Mouse (Mus musculus): ENCODE measurements around the gene Agbl4. TPM values are rescaled to one million over a fixed set of nuclear protein-coding genes. Genes with fewer than 3 reads are reported as not detected.

Gene Agbl4
- polyA plus RNA-seq, 1 experiment from 2014 or later: 0.27 TPM

DNA sequence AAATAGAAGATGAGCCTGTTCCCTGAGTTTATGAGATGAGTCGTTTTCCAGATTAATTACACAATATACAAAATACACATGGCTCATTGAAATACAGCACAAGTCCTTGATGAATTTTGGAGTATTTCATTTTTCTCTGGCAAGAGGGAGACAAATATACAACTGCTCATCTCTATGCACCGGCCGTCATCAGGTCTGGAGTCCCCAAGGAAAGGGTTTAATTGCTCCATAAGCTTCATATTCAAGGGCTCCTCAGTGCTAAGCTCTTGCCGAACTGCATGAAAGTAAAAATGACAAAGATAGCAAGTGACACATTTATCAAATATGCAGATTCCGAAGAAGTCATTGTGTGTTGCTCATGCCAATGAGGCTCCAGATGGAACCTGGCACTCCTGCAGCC is 1284.5 kb downstream of the Agbl4 start:
- Histone ChIP-seq H3K4me3 (no peak overlapping the region), H3K4me2 (replicated peaks) (no peak overlapping the region), H3K9ac (no peak overlapping the region), H3K4me1 (peaks cover 3% of the 10 kb centered on the region; the same call in 1 of the 2 replicates), H3K9me3 (no peaks in the 10 kb centered on the region), H3K27me3 (no peaks in the 10 kb centered on the region), H3K27ac (no peak overlapping the region), H3K36me3 (no peaks in the 10 kb centered on the region)
- ATAC-seq (ENCODE audit: low FRiP score, low read depth): no peak
- WGBS: 91% methylated on average over 5 of the region's 5 CpGs

DNA sequence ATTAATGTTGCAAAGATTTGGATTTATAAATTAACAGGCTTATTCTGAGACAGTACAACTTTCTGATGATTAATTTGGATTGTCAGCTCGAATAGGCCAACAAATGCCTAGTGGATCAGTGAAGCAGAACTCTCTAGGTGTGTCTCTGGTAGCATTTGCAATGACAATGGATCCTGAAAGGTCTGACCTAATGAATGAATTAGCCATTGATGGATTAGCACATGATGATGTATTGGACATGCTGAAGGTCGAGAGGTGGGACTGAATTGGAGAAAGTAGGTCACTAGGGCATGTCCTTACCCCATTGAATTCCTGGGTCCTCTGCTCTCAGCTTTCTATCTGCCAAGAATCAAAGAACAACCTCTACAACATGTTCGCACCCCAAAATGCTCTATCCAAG is 1285.3 kb downstream of the Agbl4 start:
- 74% methylated on average over 3 of the region's 3 CpGs for WGBS
- Histone ChIP-seq H3K36me3 (no peaks in the 10 kb centered on the region), H3K4me1 (peaks cover 8% of the 10 kb centered on the region; the same call in 1 of the 2 replicates), H3K9ac (no peak overlapping the region), H3K9me3 (no peaks in the 10 kb centered on the region), H3K27ac (no peak overlapping the region), H3K4me3 (no peak overlapping the region), H3K27me3 (no peaks in the 10 kb centered on the region), H3K4me2 (replicated peaks) (no peak overlapping the region)
- ATAC-seq (ENCODE audit: low FRiP score, low read depth): no peak

DNA sequence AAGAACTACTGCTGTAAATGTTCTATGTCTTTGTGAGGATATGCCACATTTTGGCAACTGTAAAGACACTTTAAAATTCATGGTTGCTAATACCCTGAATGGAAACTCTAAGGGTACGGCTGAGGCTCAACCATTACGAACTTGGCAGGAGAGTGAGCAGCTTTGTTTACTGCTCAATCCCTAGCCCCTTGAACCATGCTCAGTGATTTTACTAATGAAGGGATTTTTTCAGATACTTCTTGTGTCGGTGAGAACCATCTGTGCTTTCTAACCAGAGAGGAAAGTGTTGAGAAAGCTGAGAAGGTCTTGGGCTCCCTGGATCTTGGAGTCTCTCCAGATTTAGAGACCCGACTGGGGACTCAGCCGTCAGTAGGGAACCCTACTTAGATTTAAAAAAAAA is 1286.4 kb downstream of the Agbl4 start:
- Histone ChIP-seq H3K27ac (no peak overlapping the region), H3K4me2 (replicated peaks) (no peak overlapping the region), H3K27me3 (no peaks in the 10 kb centered on the region), H3K4me1 (peaks cover 8% of the 10 kb centered on the region; the same call in 1 of the 2 replicates), H3K4me3 (no peak overlapping the region), H3K9me3 (no peaks in the 10 kb centered on the region), H3K9ac (no peak overlapping the region), H3K36me3 (no peaks in the 10 kb centered on the region)
- WGBS: 60% methylated on average over 5 of the region's 5 CpGs
- ATAC-seq (ENCODE audit: low FRiP score, low read depth): no peak

DNA sequence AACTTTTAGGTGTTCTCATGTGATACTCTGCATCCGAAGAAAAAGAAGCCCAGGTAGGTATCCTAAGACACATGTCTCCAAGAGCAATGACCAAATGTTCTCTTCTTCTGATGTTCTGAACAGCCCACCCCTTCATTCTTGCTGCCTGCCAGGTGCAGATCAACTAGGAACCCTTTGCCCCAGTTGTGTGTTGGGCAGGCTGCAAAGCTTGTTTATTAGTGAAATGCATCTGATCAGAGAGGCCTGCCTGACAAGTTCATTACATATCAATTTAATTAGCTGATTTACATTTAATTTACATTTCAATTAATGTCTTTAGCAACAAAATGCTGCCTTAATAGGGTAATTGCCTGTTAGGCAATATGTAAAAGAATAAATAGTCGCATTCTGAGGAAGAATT is 1288.5 kb downstream of the Agbl4 start:
- Histone ChIP-seq H3K27ac (no peak overlapping the region), H3K9ac (no peak overlapping the region), H3K27me3 (no peaks in the 10 kb centered on the region), H3K4me1 (peaks cover 20% of the 10 kb centered on the region), H3K36me3 (no peaks in the 10 kb centered on the region), H3K4me3 (no peak overlapping the region), H3K4me2 (replicated peaks) (no peak overlapping the region), H3K9me3 (no peaks in the 10 kb centered on the region)
- ATAC-seq (ENCODE audit: low FRiP score, low read depth): no peak
- WGBS: 64% methylated on average over 2 of the region's 2 CpGs

DNA sequence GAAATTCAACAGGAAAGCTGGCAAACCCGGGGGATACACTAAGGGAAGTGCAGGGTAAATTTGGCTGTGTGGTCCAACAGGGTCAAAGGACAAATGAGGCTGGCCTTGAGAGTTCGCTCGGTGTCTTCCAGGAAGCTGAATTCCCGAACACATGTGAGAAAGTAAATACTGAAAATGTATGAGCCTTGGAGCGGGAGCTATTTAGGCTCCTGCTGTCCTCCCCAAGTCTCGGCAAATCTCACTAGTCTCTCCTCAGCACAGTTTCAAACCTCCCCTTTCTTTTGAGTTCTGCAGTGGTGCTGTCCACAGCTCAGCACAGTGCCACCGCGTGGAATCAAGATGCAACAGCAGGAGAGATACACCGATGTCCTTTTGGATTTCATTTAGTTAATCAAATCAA is 1289.5 kb downstream of the Agbl4 start:
- no peak for ATAC-seq (ENCODE audit: low FRiP score, low read depth)
- no peak overlapping the region for H3K4me3 ChIP-seq
- H3K9ac ChIP-seq: no peak overlapping the region

DNA sequence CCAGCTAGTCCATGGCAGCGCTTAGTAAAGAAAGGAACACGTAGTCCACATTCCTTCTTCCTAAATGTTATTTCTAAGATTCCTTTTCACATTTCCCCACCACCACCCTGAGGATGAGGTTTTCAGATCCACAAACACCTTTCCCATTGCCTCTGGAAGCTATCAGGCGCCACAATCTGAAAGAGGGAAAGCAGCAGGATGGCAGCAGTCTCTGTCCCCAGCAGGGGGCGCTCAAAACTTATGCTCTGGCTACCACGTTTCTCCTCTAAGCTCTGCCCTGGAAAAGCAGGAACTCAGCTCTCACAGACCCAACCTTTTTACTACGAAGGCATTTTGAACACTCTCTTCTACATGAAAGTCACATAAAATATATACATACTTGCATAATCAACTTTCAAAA is 1290.2 kb downstream of the Agbl4 start:
- H3K27me3 ChIP-seq: no peaks in the 10 kb centered on the region
- WGBS: 13% methylated on average over 6 of the region's 6 CpGs
- 0 out of 2 replicates have a peak overlapping the region, but pooled peaks have one; percentile 15 for H3K27ac ChIP-seq
- H3K4me2 ChIP-seq (replicated peaks): peak overlapping the region; percentile 53
- peaks cover 33% of the 10 kb centered on the region for H3K4me1 ChIP-seq
- no peaks in the 10 kb centered on the region for H3K36me3 ChIP-seq
- no peak overlapping the region for H3K9ac ChIP-seq
- no peak overlapping the region for H3K4me3 ChIP-seq
- no peaks in the 10 kb centered on the region for H3K9me3 ChIP-seq
- no peak for ATAC-seq (ENCODE audit: low FRiP score, low read depth)

More for the DNA sequence above, 1289.5 kb downstream of the Agbl4 start:
- H3K36me3 ChIP-seq: no peaks in the 10 kb centered on the region
- H3K4me1 ChIP-seq: peaks cover 30% of the 10 kb centered on the region
- H3K27me3 ChIP-seq: no peaks in the 10 kb centered on the region
- 6% methylated on average over 9 of the region's 9 CpGs for WGBS
- peak overlapping the region; percentile 40 for H3K4me2 ChIP-seq (replicated peaks)
- no peaks in the 10 kb centered on the region for H3K9me3 ChIP-seq
- H3K27ac ChIP-seq: no peak overlapping the region

DNA sequence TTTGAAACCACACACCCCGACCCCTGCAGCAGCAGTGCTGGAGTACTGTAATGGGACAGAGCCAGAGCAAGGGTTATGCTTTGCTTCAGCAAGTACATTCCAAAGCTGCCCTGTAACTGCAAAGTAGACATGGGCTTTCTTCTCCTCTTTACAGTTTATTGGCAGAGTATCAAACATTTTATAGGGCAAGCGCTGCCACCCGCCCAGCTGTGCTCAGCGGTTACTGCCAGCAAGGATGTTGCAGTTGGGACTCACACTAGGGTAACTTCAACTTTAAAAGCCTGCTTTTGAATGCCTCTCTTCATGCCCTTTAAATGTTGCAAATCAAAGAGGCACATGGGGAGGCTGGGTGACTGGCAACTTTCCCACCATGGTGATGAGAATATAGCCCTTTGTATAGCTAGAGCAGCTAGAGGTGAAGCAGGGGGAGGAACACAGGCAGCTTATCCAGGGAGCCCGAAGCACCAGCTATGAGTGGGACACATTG is 1293.6 kb downstream of the Agbl4 start:
- no peak overlapping the region for H3K4me3 ChIP-seq
- no peaks in the 10 kb centered on the region for H3K9me3 ChIP-seq
- 16% methylated on average over 5 of the region's 5 CpGs for WGBS
- no peak overlapping the region for H3K9ac ChIP-seq
- H3K4me1 ChIP-seq: peaks cover 33% of the 10 kb centered on the region
- H3K36me3 ChIP-seq: no peaks in the 10 kb centered on the region
- peak overlapping the region; percentile 28 for H3K4me2 ChIP-seq (replicated peaks)
- peak overlapping the region; percentile 82 for H3K27ac ChIP-seq
- peak; percentile 93 for ATAC-seq (ENCODE audit: low FRiP score, low read depth)
- no peaks in the 10 kb centered on the region for H3K27me3 ChIP-seq

DNA sequence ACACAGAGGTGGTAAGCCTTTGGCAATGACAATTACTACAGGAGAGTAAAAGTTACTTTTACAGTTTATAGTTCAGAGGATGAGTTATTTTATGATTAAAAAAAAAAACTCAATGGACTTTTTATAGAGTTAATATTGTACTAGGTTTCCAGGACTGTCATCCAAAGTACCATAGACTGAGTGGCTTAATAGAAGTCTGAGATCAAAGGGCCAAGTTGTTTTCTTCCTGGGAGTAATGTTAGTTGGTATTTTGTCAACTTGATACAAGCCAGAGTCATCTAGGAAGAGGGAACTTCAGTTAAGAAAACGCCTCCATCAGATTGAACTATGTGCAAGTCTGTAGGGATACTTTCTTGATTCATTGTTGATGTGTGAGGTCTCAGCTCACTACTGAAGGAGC is 1303.9 kb downstream of the Agbl4 start:
- Histone ChIP-seq H3K27me3 (no peaks in the 10 kb centered on the region), H3K36me3 (no peaks in the 10 kb centered on the region), H3K4me3 (no peak overlapping the region), H3K9me3 (no peaks in the 10 kb centered on the region), H3K4me2 (replicated peaks) (no peak overlapping the region), H3K27ac (no peak overlapping the region), H3K9ac (no peak overlapping the region), H3K4me1 (peaks cover 6% of the 10 kb centered on the region; the same call in 1 of the 2 replicates)
- ATAC-seq (ENCODE audit: low FRiP score, low read depth): no peak
- 36% methylated on average over 1 of the region's 1 CpGs for WGBS

DNA sequence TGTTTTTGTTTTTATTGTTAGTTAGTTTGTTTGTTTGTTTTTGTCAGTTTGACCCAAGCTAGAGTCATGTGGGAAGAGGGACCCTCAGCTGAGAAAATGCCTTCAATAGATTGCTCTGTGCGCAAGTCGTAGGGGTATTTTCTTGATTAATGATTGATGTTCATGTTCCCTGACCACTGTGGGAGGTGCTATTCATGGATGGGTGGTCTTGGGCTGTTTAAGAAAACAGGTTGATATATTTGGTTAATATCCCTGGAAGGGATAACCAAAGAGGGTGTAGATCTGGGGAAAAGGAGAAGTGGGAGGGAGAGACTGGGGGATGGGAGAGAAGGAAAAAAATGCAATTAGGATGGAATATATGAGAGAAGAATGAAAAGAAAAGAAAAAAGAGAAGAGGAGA is 1306.7 kb downstream of the Agbl4 start:
- ATAC-seq (ENCODE audit: low FRiP score, low read depth): no peak
- Histone ChIP-seq H3K4me3 (no peak overlapping the region), H3K9ac (no peak overlapping the region), H3K9me3 (no peaks in the 10 kb centered on the region), H3K4me1 (no peaks in the 10 kb centered on the region), H3K27ac (no peak overlapping the region), H3K4me2 (replicated peaks) (no peak overlapping the region), H3K27me3 (no peaks in the 10 kb centered on the region), H3K36me3 (no peaks in the 10 kb centered on the region)
- 92% methylated on average over 2 of the region's 2 CpGs for WGBS

DNA sequence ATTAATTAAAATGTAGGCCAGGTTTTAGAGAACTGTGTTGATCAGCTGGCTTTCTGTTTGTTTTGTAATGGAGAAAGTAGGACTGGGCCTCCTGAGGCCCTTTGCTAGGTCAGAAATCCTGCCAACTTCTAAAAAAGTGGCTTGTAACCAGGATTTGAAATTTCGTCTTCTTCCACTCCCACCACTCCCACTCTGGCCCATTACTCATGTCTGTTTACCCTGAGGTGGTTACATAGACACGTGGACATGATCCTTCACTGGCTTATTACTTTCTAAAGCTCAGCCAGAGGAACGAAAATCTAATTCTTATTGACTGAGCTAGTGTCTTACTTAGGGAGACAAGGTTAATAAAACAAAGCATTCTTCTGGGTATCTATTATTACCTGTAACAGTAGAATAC is 1307.5 kb downstream of the Agbl4 start:
- H3K9ac ChIP-seq: no peak overlapping the region
- WGBS: 70% methylated on average over 3 of the region's 3 CpGs

More for the DNA sequence above, 1307.5 kb downstream of the Agbl4 start:
- no peak overlapping the region for H3K4me2 ChIP-seq (replicated peaks)
- no peaks in the 10 kb centered on the region for H3K27me3 ChIP-seq
- H3K36me3 ChIP-seq: no peaks in the 10 kb centered on the region
- no peak overlapping the region; the same call in 1 of the 2 replicates for H3K27ac ChIP-seq
- peak; percentile 48; the same call in 1 of the 2 replicates for ATAC-seq (ENCODE audit: low FRiP score, low read depth)
- no peak overlapping the region for H3K4me3 ChIP-seq
- H3K9me3 ChIP-seq: no peaks in the 10 kb centered on the region
- no peaks in the 10 kb centered on the region for H3K4me1 ChIP-seq

Other genes starting within 250 kb of the Agbl4 start
- gene Elavl4, start 45.8 kb upstream of the Agbl4 start, polyA plus RNA-seq (2015; fragmentation: Nextera tagmentation; extraction: Ambion mirVana): 3.0 and 3.4 TPM in 2 replicates

Data from limb, embryonic 13.5 days (tissue).